Comparison of ENCODE assay signal across 12 mouse cellular contexts in genomic region chr2:121003586-121003985, GRCm38 (mm10). TPM values are rescaled to one million over a fixed set of nuclear protein-coding genes. Genes with fewer than 3 reads are reported as not detected.
A peak's percentile ranks its signal among the peaks of the same experiment; 100 is the strongest.
DNase-seq lines count a peak whose midpoint lies in the region; TF ChIP-seq lines count a peak whose summit lies in the region.
"Had no signal": no experiment of that assay in that cellular context is flagged by ENCODE, and none has a peak within 500 bp of the region (broad histone marks: within the 10 kb centered on the region; RNA-seq: fewer than 3 reads in every experiment).

No protein-coding gene starts in this region.

- no peaks in the 10 kb centered on the region for H3K4me1 ChIP-seq in lung, adult 2 months (ENCODE audit: control insufficient read depth, insufficient read depth, low read length)

- 0 out of 2 replicates have a peak, but pooled peaks have one; percentile 14 for TF ChIP-seq CTCF in lung, adult 2 months (IDR thresholded peaks at IDR 0.05; ENCODE audit: insufficient read depth, low read length)

- DNase-seq in embryo, embryonic 11 days, result peak; percentile 8
- no peak for DNase-seq in embryo, embryonic 10.5 days (ENCODE audit: low spot score)
- no peak for DNase-seq in lung, adult 2 months
- no peak for DNase-seq in lung, postnatal 4 days
- peak; percentile 21 for DNase-seq in CD4-positive helper T cell, adult 2 months (ENCODE audit: low read depth, low spot score)
- DNase-seq in brain, adult 2 months (ENCODE audit: low read depth, low spot score), result peak; percentile 47
- DNase-seq in adrenal gland, adult 18-20 months (ENCODE audit: low spot score in 2 of 2), result no peak
- no peak for DNase-seq in urinary bladder, postnatal 36 days (ENCODE audit: low spot score in 2 of 2)
- DNase-seq: cerebellum, adult 11 months; heart, postnatal 36 days; right cerebral cortex, adult 18-20 months had no signal

- no peak for TF ChIP-seq POLR2A in lung, adult 2 months (IDR thresholded peaks at IDR 0.05; ENCODE audit: borderline replicate concordance, extremely low read depth, low read depth, low read length)

- no peak overlapping the region for H3K4me3 ChIP-seq in lung, adult 2 months (replicated peaks; ENCODE audit: extremely low read depth, low read depth, low read length)

- WGBS in lung, adult 2 months, result 78% methylated on average over 2 of the region's 2 CpGs

RNA-seq across cellular contexts. Expression of gene Ccndbp1, which starts 4.6 kb away (rescaled TPM):
- 20.9 and 28.5 TPM in 2 replicates for polyA plus RNA-seq in lung, adult 2 months (2012; rRNA removed)
- 10 to 100 TPM; 45.5 to 46.0 TPM for total RNA-seq in adrenal gland, adult 18-20 months (2021)

RNA-seq across cellular contexts. Expression of gene Tmem62, which starts 26.8 kb away (rescaled TPM):
- 10.0 and 12.5 TPM in 2 replicates for polyA plus RNA-seq in lung, adult 2 months (2012; rRNA removed)
- total RNA-seq in adrenal gland, adult 18-20 months (2021), result 10 to 100 TPM in 1 of 2 experiments, 1 to 10 TPM in 1; 9.3 to 23.0 TPM

RNA-seq across cellular contexts. Expression of gene Ubr1, which starts 33.1 kb away (rescaled TPM):
- polyA plus RNA-seq in lung, adult 2 months (2012; rRNA removed), result 47.9 and 49.1 TPM in 2 replicates
- 10 to 100 TPM; 24.8 to 27.3 TPM for total RNA-seq in adrenal gland, adult 18-20 months (2021)

RNA-seq across cellular contexts. Expression of gene Epb42, which starts 33.3 kb away (rescaled TPM):
- 0.06 and 0.13 TPM in 2 replicates for polyA plus RNA-seq in lung, adult 2 months (2012; rRNA removed)
- under 1 TPM in 1 of 2 experiments, not detected in 1; 0.22 TPM for total RNA-seq in adrenal gland, adult 18-20 months (2021)
- total RNA-seq: gastrocnemius, adult 8-10 months had no signal

Comparison
In these comparisons a context has a peak if more than half of its experiments do, and no peak if none do; other contexts are left out.
1. DNase-seq: peak in embryo, embryonic 11 days (single experiment), CD4-positive helper T cell, adult 2 months (single experiment) and brain, adult 2 months (single experiment); none in embryo, embryonic 10.5 days (single experiment), lung, adult 2 months (single experiment), lung, postnatal 4 days (0 of 2), adrenal gland, adult 18-20 months (0 of 2) and urinary bladder, postnatal 36 days (0 of 2).